Mouse (Mus musculus): ENCODE measurements around the gene Ankrd13a. TPM values are rescaled to one million over a fixed set of nuclear protein-coding genes. Genes with fewer than 3 reads are reported as not detected.

The Ankrd13a gene
- polyA plus RNA-seq, 1 experiment = 51.2 TPM

DNA sequence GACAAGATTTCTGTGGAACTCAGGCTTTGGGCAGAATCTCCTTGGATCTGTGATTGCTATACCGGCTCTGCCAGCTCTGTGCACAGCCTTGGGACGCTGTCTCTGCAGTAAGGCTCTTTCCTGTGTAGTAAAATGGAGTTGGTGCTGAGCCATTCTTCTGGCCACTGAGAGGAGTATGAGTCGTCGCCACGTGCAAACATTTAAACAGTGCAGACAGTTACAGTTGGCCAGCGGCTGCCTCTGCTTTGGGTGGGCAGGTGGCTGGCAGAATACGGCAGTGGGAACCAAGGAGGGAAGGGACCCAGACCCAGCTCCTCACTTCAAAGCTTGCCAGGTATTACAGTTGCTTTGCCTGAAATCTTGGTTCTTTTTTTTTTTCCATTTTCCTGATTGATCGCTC lies 22.8 kb downstream of the Ankrd13a start:
- H3K4me3 ChIP-seq = no peak overlapping the region
- TF ChIP-seq MYOD1 (IDR thresholded peaks at IDR 0.05; ENCODE audit: control insufficient read depth in 1 of 3, insufficient read length in 2 of 3, low read depth in 2 of 3) (peak in 2 of 3 experiments; percentile 43 to 70), E2F4 (IDR thresholded peaks at IDR 0.05; ENCODE audit: insufficient read depth) (no peak), MYOG (IDR thresholded peaks at IDR 0.05; ENCODE audit: control insufficient read depth in 1 of 3, insufficient read depth in 1 of 3, insufficient read length in 2 of 3, low read depth in 2 of 3) (peak in 2 of 3 experiments; percentile 9 to 65)
- no peaks in the 10 kb centered on the region for H3K79me2 ChIP-seq (ENCODE audit: control insufficient read depth, insufficient read depth)
- H3K36me3 ChIP-seq (ENCODE audit: control insufficient read depth, insufficient read depth) = peaks cover 8% of the 10 kb centered on the region
- H3K27me3 ChIP-seq (ENCODE audit: control insufficient read depth, insufficient read depth, insufficient read length) = no peaks in the 10 kb centered on the region
- no peak overlapping the region for H3ac ChIP-seq (ENCODE audit: control insufficient read depth, insufficient read length)
- peak overlapping the region; percentile 18 for H3K4me2 ChIP-seq (ENCODE audit: low read depth)

DNA sequence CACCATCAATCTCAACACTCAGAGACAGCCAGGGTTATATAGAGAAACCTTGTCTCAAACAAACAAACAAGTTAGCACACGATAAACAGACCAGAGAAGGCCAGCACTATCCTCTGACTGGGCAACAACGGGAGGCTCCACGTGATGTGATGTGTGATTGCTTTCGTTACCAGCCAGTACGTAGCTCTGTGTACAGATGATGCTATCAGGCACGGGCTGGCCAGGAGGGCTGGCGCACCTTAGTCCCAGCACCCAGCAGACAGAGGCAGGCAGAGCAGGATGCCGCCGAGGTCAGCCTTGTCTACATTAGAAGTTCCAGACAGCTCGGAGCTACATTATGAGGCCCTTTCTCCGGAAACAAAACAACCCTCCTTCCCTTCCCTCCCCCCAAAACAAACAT lies 25.4 kb downstream of the Ankrd13a start:
- Histone ChIP-seq H3K4me3 (no peak overlapping the region), H3K79me2 (ENCODE audit: control insufficient read depth, insufficient read depth) (no peaks in the 10 kb centered on the region), H3K4me2 (ENCODE audit: low read depth) (no peak overlapping the region), H3K36me3 (ENCODE audit: control insufficient read depth, insufficient read depth) (peaks cover 10% of the 10 kb centered on the region), H3ac (ENCODE audit: control insufficient read depth, insufficient read length) (no peak overlapping the region), H3K27me3 (ENCODE audit: control insufficient read depth, insufficient read depth, insufficient read length) (no peaks in the 10 kb centered on the region)
- TF ChIP-seq SRF (IDR thresholded peaks at IDR 0.05; ENCODE audit: control insufficient read depth, insufficient read length, low read depth) (no peak), MYOD1 (IDR thresholded peaks at IDR 0.05; ENCODE audit: control insufficient read depth in 1 of 3, insufficient read length in 2 of 3, low read depth in 2 of 3) (no peak)

DNA sequence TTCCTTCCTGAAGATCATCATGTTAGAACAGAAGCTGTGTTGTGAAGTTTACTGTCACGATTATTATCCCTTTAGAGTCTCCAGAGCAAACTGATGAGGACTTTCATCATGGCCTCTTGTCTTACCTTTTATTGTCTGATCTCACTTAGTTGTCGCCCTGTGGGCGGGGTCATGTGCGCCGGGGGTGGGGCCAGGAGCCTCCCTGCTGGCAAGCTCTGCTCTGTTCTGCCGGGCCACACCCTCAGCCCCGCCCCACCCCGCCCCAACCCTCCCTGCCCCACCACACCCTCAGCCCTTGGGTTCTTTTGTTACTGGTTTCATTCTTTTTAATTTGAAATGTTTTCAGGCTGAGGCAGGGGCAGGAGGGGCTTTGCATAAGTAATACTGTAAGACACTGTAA lies 26.6 kb downstream of the Ankrd13a start:
- Histone ChIP-seq H3K4me3 (no peak overlapping the region), H3K27me3 (ENCODE audit: control insufficient read depth, insufficient read depth, insufficient read length) (no peaks in the 10 kb centered on the region), H3K4me2 (ENCODE audit: low read depth) (peak overlapping the region; percentile 48), H3K79me2 (ENCODE audit: control insufficient read depth, insufficient read depth) (no peaks in the 10 kb centered on the region), H3K36me3 (ENCODE audit: control insufficient read depth, insufficient read depth) (peaks cover 10% of the 10 kb centered on the region), H3ac (ENCODE audit: control insufficient read depth, insufficient read length) (no peak overlapping the region)
- TF ChIP-seq SRF (IDR thresholded peaks at IDR 0.05; ENCODE audit: control insufficient read depth, insufficient read length, low read depth) (no peak), CEBPB (IDR thresholded peaks at IDR 0.05; ENCODE audit: insufficient read depth, poor library complexity, severe bottlenecking) (no peak), MYOG (IDR thresholded peaks at IDR 0.05; ENCODE audit: control insufficient read depth in 1 of 3, insufficient read depth in 1 of 3, insufficient read length in 2 of 3, low read depth in 2 of 3) (no peak), E2F4 (IDR thresholded peaks at IDR 0.05; ENCODE audit: insufficient read depth) (no peak), POLR2A (IDR thresholded peaks at IDR 0.05; ENCODE audit: insufficient read length, low read depth) (no peak), POLR2AphosphoS2 (IDR thresholded peaks at IDR 0.05; ENCODE audit: insufficient read length, low read depth) (no peak), TCF3 (IDR thresholded peaks at IDR 0.05; ENCODE audit: insufficient read length, low read depth) (no peak), USF1 (IDR thresholded peaks at IDR 0.05; ENCODE audit: low read depth) (no peak), MYOD1 (IDR thresholded peaks at IDR 0.05; ENCODE audit: control insufficient read depth in 1 of 3, insufficient read length in 2 of 3, low read depth in 2 of 3) (no peak)

DNA sequence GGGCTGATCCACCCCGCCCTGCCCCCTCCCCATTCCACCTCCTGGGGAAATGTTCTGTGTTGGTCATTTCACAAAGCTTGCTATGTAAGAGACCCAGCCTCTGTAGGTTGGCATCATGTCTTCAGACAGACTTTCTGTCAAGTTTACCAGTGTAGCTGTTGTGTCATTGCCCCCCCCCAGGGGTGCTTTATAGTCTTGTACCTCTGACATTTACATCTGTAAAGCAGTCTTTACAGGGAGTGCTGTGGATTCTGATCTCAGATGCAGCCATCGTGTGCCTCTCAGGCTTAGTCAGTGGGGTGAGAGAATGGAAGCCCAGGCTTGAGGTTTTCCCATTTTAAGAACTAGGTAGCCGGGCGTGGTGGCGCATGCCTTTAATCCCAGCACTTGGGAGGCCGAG lies 27.4 kb downstream of the Ankrd13a start:
- Histone ChIP-seq H3K79me2 (ENCODE audit: control insufficient read depth, insufficient read depth) (no peaks in the 10 kb centered on the region), H3ac (ENCODE audit: control insufficient read depth, insufficient read length) (no peak overlapping the region), H3K36me3 (ENCODE audit: control insufficient read depth, insufficient read depth) (peaks cover 10% of the 10 kb centered on the region), H3K27me3 (ENCODE audit: control insufficient read depth, insufficient read depth, insufficient read length) (no peaks in the 10 kb centered on the region), H3K4me3 (no peak overlapping the region), H3K4me2 (ENCODE audit: low read depth) (no peak overlapping the region)
- no peak for TF ChIP-seq POLR2A (IDR thresholded peaks at IDR 0.05; ENCODE audit: insufficient read length, low read depth)
- TF ChIP-seq MAX (IDR thresholded peaks at IDR 0.05; ENCODE audit: low read depth) = no peak
- TF ChIP-seq TCF3 (IDR thresholded peaks at IDR 0.05; ENCODE audit: insufficient read length, low read depth) = no peak
- no peak for TF ChIP-seq SRF (IDR thresholded peaks at IDR 0.05; ENCODE audit: control insufficient read depth, insufficient read length, low read depth)
- no peak for TF ChIP-seq MYOG (IDR thresholded peaks at IDR 0.05; ENCODE audit: control insufficient read depth in 1 of 3, insufficient read depth in 1 of 3, insufficient read length in 2 of 3, low read depth in 2 of 3)
- no peak for TF ChIP-seq TCF12 (IDR thresholded peaks at IDR 0.05; ENCODE audit: insufficient read depth, poor library complexity, severe bottlenecking)
- TF ChIP-seq MYOD1 (IDR thresholded peaks at IDR 0.05; ENCODE audit: control insufficient read depth in 1 of 3, insufficient read length in 2 of 3, low read depth in 2 of 3) = no peak
- TF ChIP-seq REST (IDR thresholded peaks at IDR 0.05; ENCODE audit: insufficient read depth, insufficient read length) = no peak
- TF ChIP-seq POLR2AphosphoS2 (IDR thresholded peaks at IDR 0.05; ENCODE audit: insufficient read length, low read depth) = no peak
- TF ChIP-seq E2F4 (IDR thresholded peaks at IDR 0.05; ENCODE audit: insufficient read depth) = no peak

DNA sequence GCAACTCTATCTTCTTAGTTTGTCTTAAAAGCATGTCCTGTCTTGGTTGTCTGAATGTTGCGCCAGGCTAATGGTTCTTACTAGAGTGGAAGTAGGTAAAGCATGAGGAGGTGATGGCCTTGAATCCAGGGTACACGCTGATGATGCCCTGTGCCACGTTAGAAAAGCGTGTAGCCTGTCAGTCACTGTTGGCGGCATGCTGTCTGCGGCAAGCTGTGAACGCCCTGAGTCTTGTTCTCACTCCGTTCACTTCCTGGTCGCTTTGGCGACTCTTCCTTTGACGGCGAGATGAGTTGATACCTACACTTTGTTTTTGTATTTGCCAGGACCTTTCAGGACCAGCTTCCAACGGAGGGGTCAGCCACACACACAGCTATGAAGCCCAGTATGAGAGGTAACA lies 28.8 kb downstream of the Ankrd13a start:
- Histone ChIP-seq H3K79me2 (ENCODE audit: control insufficient read depth, insufficient read depth) (no peaks in the 10 kb centered on the region), H3ac (ENCODE audit: control insufficient read depth, insufficient read length) (no peak overlapping the region), H3K4me2 (ENCODE audit: low read depth) (no peak overlapping the region), H3K27me3 (ENCODE audit: control insufficient read depth, insufficient read depth, insufficient read length) (no peaks in the 10 kb centered on the region), H3K4me3 (no peak overlapping the region), H3K36me3 (ENCODE audit: control insufficient read depth, insufficient read depth) (peaks cover 9% of the 10 kb centered on the region)
- TF ChIP-seq SRF (IDR thresholded peaks at IDR 0.05; ENCODE audit: control insufficient read depth, insufficient read length, low read depth) (no peak), TCF12 (IDR thresholded peaks at IDR 0.05; ENCODE audit: insufficient read depth, poor library complexity, severe bottlenecking) (no peak), REST (IDR thresholded peaks at IDR 0.05; ENCODE audit: insufficient read depth, insufficient read length) (no peak), TCF3 (IDR thresholded peaks at IDR 0.05; ENCODE audit: insufficient read length, low read depth) (no peak), MAX (IDR thresholded peaks at IDR 0.05; ENCODE audit: low read depth) (no peak), E2F4 (IDR thresholded peaks at IDR 0.05; ENCODE audit: insufficient read depth) (no peak), POLR2A (IDR thresholded peaks at IDR 0.05; ENCODE audit: insufficient read length, low read depth) (no peak), MYOD1 (IDR thresholded peaks at IDR 0.05; ENCODE audit: control insufficient read depth in 1 of 3, insufficient read length in 2 of 3, low read depth in 2 of 3) (no peak), MYOG (IDR thresholded peaks at IDR 0.05; ENCODE audit: control insufficient read depth in 1 of 3, insufficient read depth in 1 of 3, insufficient read length in 2 of 3, low read depth in 2 of 3) (no peak), USF1 (IDR thresholded peaks at IDR 0.05; ENCODE audit: low read depth) (no peak), POLR2AphosphoS2 (IDR thresholded peaks at IDR 0.05; ENCODE audit: insufficient read length, low read depth) (no peak), CEBPB (IDR thresholded peaks at IDR 0.05; ENCODE audit: insufficient read depth, poor library complexity, severe bottlenecking) (no peak)

Measured in myocyte (in vitro differentiated cells).